Mouse (Mus musculus) CH12.LX (cell line): Measurements from ENCODE around the gene Rpl23. TPM values are rescaled to one million over a fixed set of nuclear protein-coding genes. Genes with fewer than 3 reads are reported as not detected.

Experiments
- DNase-seq: peaks from one replicate; pipeline ENCODE4 v3.0.0-alpha.2; 2013; ENCODE audit errors: extremely low read depth
- H3K27ac ChIP-seq: 2 replicates; pipeline ENCODE4 v1.5.1; 2012; ENCODE audit warnings: low read depth, mild to moderate bottlenecking, control low read depth, moderate library complexity; ENCODE audit not compliant: insufficient read depth
- H3K27me3 ChIP-seq: replicated peaks from 2 replicates; pipeline ENCODE3; 2012; ENCODE audit warnings: inconsistent platforms
- H3K36me3 ChIP-seq, 2 experiments: replicated peaks in 1 of 2; 2 replicates each; pipeline versions ENCODE3 to v1.6.1; 2012; ENCODE audit warnings: inconsistent platforms in 1 of 2, low read length in 1 of 2, mild to moderate bottlenecking in 1 of 2, mixed read lengths in 1 of 2, moderate library complexity in 1 of 2; ENCODE audit not compliant: control insufficient read depth in 1 of 2, insufficient read depth in 1 of 2
- H3K4me1 ChIP-seq, 2 experiments: 2 replicates each; pipeline ENCODE4 v1.6.1; 2012; ENCODE audit warnings: inconsistent platforms in 1 of 2, moderate library complexity in 1 of 2; ENCODE audit not compliant: insufficient read depth in 2 of 2, control insufficient read depth in 1 of 2
- H3K4me2 ChIP-seq: 2 replicates; pipeline ENCODE4 v1.6.1; 2012; ENCODE audit warnings: low read depth, mild to moderate bottlenecking, control low read depth; ENCODE audit not compliant: poor library complexity, insufficient read depth, severe bottlenecking
- H3K4me3 ChIP-seq, 3 experiments: fragments of 150-350 bp in 1 of 3; sonication (generic) in 1 of 3; replicated peaks in 1 of 3; 2 replicates each; pipeline versions ENCODE3 to v1.5.1; 2011 to 2012; ENCODE audit warnings: low read depth in 2 of 3, low read length in 2 of 3, mild to moderate bottlenecking in 2 of 3, moderate library complexity in 2 of 3, control low read depth in 1 of 3, improper control_type of control experiment in 1 of 3, inconsistent platforms in 1 of 3, mixed read lengths in 1 of 3; ENCODE audit not compliant: poor library complexity in 1 of 3
- H3K79me2 ChIP-seq: replicated peaks from 2 replicates; pipeline ENCODE4 v1.6.1; 2012; ENCODE audit warnings: mild to moderate bottlenecking, moderate library complexity; ENCODE audit not compliant: control insufficient read depth, poor library complexity, insufficient read depth, severe bottlenecking; ENCODE audit errors: extremely low read depth
- H3K9ac ChIP-seq: 2 replicates; pipeline ENCODE4 v1.6.1; 2012; ENCODE audit warnings: low read depth, mild to moderate bottlenecking, control low read depth, moderate library complexity; ENCODE audit not compliant: insufficient read depth
- H3K9me3 ChIP-seq: replicated peaks from 2 replicates; pipeline ENCODE3; 2012; ENCODE audit warnings: low read length, inconsistent platforms, mixed read lengths
- BHLHE40 ChIP-seq: IDR thresholded peaks from 2 replicates; pipeline ENCODE4 v1.6.1; 2011; ENCODE audit warnings: mild to moderate bottlenecking, low read depth, low read length, improper control_type of control experiment
- CTCF ChIP-seq, 2 experiments: IDR thresholded peaks in 1 of 2; conservative IDR thresholded peaks in 1 of 2; 2 replicates each; pipeline ENCODE4 v1.5.1; 2011 to 2012; ENCODE audit warnings: low read depth in 2 of 2, low read length in 2 of 2, improper control_type of control experiment in 1 of 2, inconsistent platforms in 1 of 2, mild to moderate bottlenecking in 1 of 2, moderate library complexity in 1 of 2
- E2F4 ChIP-seq: IDR thresholded peaks from 2 replicates; pipeline ENCODE4 v1.6.1; 2011; ENCODE audit warnings: low read depth, low read length, improper control_type of control experiment; ENCODE audit not compliant: insufficient replicate concordance
- ELF1 ChIP-seq: IDR thresholded peaks from 2 replicates; pipeline ENCODE4 v1.6.1; 2014; ENCODE audit warnings: low read depth, mild to moderate bottlenecking, inconsistent platforms, low read length, improper control_type of control experiment
- IRF4 ChIP-seq: IDR thresholded peaks from 2 replicates; pipeline ENCODE4 v1.6.1; 2014; ENCODE audit warnings: low read depth, mild to moderate bottlenecking, inconsistent platforms, low read length, improper control_type of control experiment
- JUND ChIP-seq: conservative IDR thresholded peaks from 2 replicates; pipeline ENCODE4 v1.6.1; 2011; ENCODE audit warnings: low read depth, low read length, improper control_type of control experiment
- KAT2A ChIP-seq: IDR thresholded peaks from 2 replicates; pipeline ENCODE4 v1.6.1; 2012; ENCODE audit warnings: low read length, improper control_type of control experiment, inconsistent platforms; ENCODE audit not compliant: insufficient replicate concordance
- MAFK ChIP-seq: IDR thresholded peaks from 2 replicates; pipeline ENCODE4 v1.6.1; 2011; ENCODE audit warnings: low read length, improper control_type of control experiment; ENCODE audit not compliant: insufficient replicate concordance
- MAZ ChIP-seq: IDR thresholded peaks from 2 replicates; pipeline ENCODE4 v1.6.1; 2012; ENCODE audit warnings: low read depth, mild to moderate bottlenecking, inconsistent platforms, low read length, improper control_type of control experiment, moderate library complexity
- NRF1 ChIP-seq: IDR thresholded peaks from 2 replicates; pipeline ENCODE4 v1.6.1; 2014; ENCODE audit warnings: low read depth, mild to moderate bottlenecking, inconsistent platforms, low read length, improper control_type of control experiment, moderate library complexity
- POLR2A ChIP-seq: IDR thresholded peaks from 2 replicates; pipeline ENCODE4 v1.6.1; 2011; ENCODE audit warnings: low read depth, mild to moderate bottlenecking, improper control_type of control experiment, low read length
- POLR2AphosphoS2 ChIP-seq: IDR thresholded peaks from 2 replicates; pipeline ENCODE4 v1.6.1; 2011; ENCODE audit warnings: low read depth, low read length, improper control_type of control experiment
- TBP ChIP-seq: conservative IDR thresholded peaks from 2 replicates; pipeline ENCODE4 v1.6.1; 2011; ENCODE audit warnings: low read depth, low read length, improper control_type of control experiment
- dilution Hi-C: fragments of 300-500 bp; cut with MboI; formaldehyde crosslinking; loops from 2 replicates; pipeline ENCODE4 v1.14.3; 2020; ENCODE audit warnings: low sequenced_read_pairs; ENCODE audit not compliant: extremely low pct_unique_long_range_greater_than_20kb, extremely low pct_ligation_motif_present
- in situ Hi-C: fragments of 300-500 bp; cut with MboI; formaldehyde crosslinking; loops from 3 replicates; pipeline ENCODE4 v1.14.3; 2019; ENCODE audit warnings: low sequenced_read_pairs, low pct_ligation_motif_present, low pct_unique_long_range_greater_than_20kb, mixed read lengths
- polyA plus RNA-seq: library from polyadenylated mRNA; unstranded; fragments of >175 nt; gene quantifications from 2 replicates; pipeline ENCODE4 v1.2.1, GENCODE M21; 2012; ENCODE audit warnings: low read depth; ENCODE audit not compliant: insufficient read length
- total RNA-seq, 2 experiments: library from RNA; depleted of rRNA; stranded (reverse); fragments of 300-350 nt in 1 of 2; fragments of >200 nt in 1 of 2; gene quantifications; 2 replicates each; pipeline ENCODE4 v1.2.3; 2012 to 2014

The Rpl23 gene
- total and polyA plus RNA-seq, 3 experiments = 1,387 to 2,073 (median 1,878) TPM

- Histone ChIP-seq H3K4me2 (peak within 1 kb of the TSS; percentile 46), H3K79me2 (no peaks in the 10 kb centered on the region), H3K27ac (peak within 1 kb of the TSS; percentile 83), H3K27me3 (no peaks in the 10 kb centered on the region), H3K4me3 (peak within 1 kb of the TSS; percentile 79 to 90 (median 90)), H3K9ac (peak within 1 kb of the TSS; percentile 83), H3K36me3 (peaks cover 0 to 4% of the 10 kb centered on the region in 2 experiments), H3K4me1 (peaks cover 14 to 51% of the 10 kb centered on the region in 2 experiments), H3K9me3 (no peaks in the 10 kb centered on the region)
- dilution Hi-C loops = no loop called here
- in situ Hi-C loops = loop anchor here (5.0 kb wide), 3 partner anchors 44 to 189 kb away; partner anchors contain the start of genes B230217C12Rik, Fbxo47 and Plxdc1
- TF ChIP-seq MAZ = peak; percentile 47; the same call in 1 of the 2 replicates
- TF ChIP-seq POLR2A = no peak
- TF ChIP-seq ELF1 = peak; percentile 96
- peak; percentile 99 for TF ChIP-seq TBP
- peak; percentile 96 for TF ChIP-seq MAFK
- peak; percentile 47; the same call in 1 of the 2 replicates for TF ChIP-seq IRF4
- TF ChIP-seq E2F4 = 0 out of 2 replicates have a peak, but pooled peaks have one; percentile 63
- TF ChIP-seq NRF1 = peak; percentile 66
- TF ChIP-seq CTCF (conservative IDR thresholded peaks at IDR 0.05 in 1 of 2, IDR thresholded peaks at IDR 0.05 in 1 of 2; ENCODE audit: low read depth in 2 of 2, low read length in 2 of 2) = no peak
- TF ChIP-seq KAT2A = 0 out of 2 replicates have a peak, but pooled peaks have one; percentile 78
- TF ChIP-seq POLR2AphosphoS2 = no peak
- DNase-seq = peak; percentile 96
These were observed 16.5 kb upstream of the Rpl23 start, which contains the start of gene Lasp1 for GRCm38 (mm10) chr11:97798782-97799145. Gene Lasp1 (plus strand): TSS chr11:97799000.

DNA sequence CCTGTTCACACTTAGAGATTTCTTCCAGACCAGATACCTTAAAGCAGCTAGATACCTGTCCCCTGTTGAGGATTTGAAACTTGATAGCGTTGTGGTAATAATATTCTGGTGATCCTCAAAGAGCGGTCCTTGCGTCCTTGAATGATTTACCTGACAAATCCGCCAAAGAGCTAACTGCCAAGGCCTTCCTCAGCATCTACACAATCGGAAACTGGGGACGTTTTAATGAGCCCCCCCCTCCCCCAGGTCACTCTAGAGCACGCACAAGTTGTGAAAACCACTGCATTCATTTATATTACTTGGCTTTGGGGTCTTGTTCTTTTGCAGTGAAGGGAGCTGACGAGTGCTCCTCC lies 15.8 kb upstream of the Rpl23 start:
- no peak for TF ChIP-seq JUND
- peak; percentile 40; the same call in 1 of the 2 replicates for TF ChIP-seq BHLHE40
- Histone ChIP-seq H3K9me3 (no peaks in the 10 kb centered on the region), H3K4me3 (peak overlapping the region in 2 of 3 experiments; percentile 39 to 79), H3K27ac (no peak overlapping the region), H3K9ac (no peak overlapping the region), H3K4me2 (peak overlapping the region; percentile 34; the same call in 1 of the 2 replicates), H3K79me2 (no peaks in the 10 kb centered on the region), H3K36me3 (peaks cover 0 to 2% of the 10 kb centered on the region in 2 experiments), H3K4me1 (peaks cover 14 to 51% of the 10 kb centered on the region in 2 experiments), H3K27me3 (no peaks in the 10 kb centered on the region)
- in situ Hi-C loops = loop anchor here (5.0 kb wide), 3 partner anchors 44 to 189 kb away; partner anchors contain the start of genes B230217C12Rik, Fbxo47 and Plxdc1
- dilution Hi-C loops = no loop called here
- DNase-seq = no peak
